Comparison of ENCODE assay signal across 19 mouse cellular contexts in genomic region chr1:72136101-72136500, GRCm38 (mm10).
"Had no signal": no experiment of that assay in that cellular context is flagged by ENCODE, and none has a peak within 500 bp of the region (broad histone marks: within the 10 kb centered on the region; RNA-seq: fewer than 3 reads in every experiment).

No protein-coding gene starts in this region.

- ATAC-seq: midbrain, embryonic 16.5 days had no signal

- H3K4me2 ChIP-seq: lung, embryonic 14.5 days; midbrain, embryonic 12.5 days; neural tube, embryonic 13.5 days; neural tube, embryonic 15.5 days had no signal

- H3K36me3 ChIP-seq: midbrain, embryonic 10.5 days; midbrain, embryonic 12.5 days; neural tube, embryonic 13.5 days; neural tube, embryonic 15.5 days had no signal

- DNase-seq: lung, adult 18-20 months; lung, embryonic 14.5 days; lung, postnatal 10 days; lung, postnatal 4 days; midbrain, embryonic 14.5 days; right cerebral cortex, adult 18-20 months; right cerebral cortex, postnatal 25 days; right cerebral cortex, postnatal 4 days; spleen, adult 18-20 months; thymus, adult 18-20 months; thymus, postnatal 14 days; thymus, postnatal 36 days had no signal

- H3K27ac ChIP-seq: liver, embryonic 14.5 days; midbrain, embryonic 10.5 days; midbrain, embryonic 12.5 days; neural tube, embryonic 13.5 days; neural tube, embryonic 15.5 days had no signal

- H3K9ac ChIP-seq: liver, embryonic 14.5 days; lung, embryonic 14.5 days; midbrain, embryonic 12.5 days; neural tube, embryonic 13.5 days; neural tube, embryonic 15.5 days had no signal

- H3K4me3 ChIP-seq: midbrain, embryonic 10.5 days; midbrain, embryonic 12.5 days; myocyte; neural tube, embryonic 13.5 days; neural tube, embryonic 15.5 days had no signal

- H3K4me1 ChIP-seq: midbrain, embryonic 10.5 days; midbrain, embryonic 12.5 days; neural tube, embryonic 13.5 days; neural tube, embryonic 15.5 days had no signal

- H3K27me3 ChIP-seq: midbrain, embryonic 12.5 days; neural tube, embryonic 13.5 days; neural tube, embryonic 15.5 days had no signal
